Mouse (Mus musculus): ENCODE data around the gene Fam240b.
"Not testable (repeated sequence)": the region's sequence is repeated elsewhere in the genome, so short reads cannot be mapped to it uniquely, and the experiment has no call there.

Fam240b gene

DNA sequence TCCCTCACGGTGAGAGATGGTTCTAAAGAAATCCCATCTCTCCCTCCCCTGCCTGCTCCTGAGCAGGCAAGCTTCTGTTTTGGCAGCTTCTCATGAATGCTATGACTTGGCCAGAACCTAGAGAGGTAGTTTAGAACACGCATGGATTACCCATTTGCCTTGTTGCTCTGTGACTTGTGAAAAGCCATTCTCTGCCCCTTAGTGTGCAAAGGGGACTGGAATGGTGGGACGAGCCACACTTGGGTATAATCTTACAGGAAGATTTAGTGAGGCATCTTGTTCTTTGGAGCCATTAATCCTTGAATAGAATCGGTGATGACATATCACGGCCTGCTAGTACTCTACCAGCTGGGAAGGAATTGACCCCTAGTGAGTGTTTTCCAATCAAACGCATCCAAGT is at the start of gene Fam240b:
Fam240b (minus strand) TSS at position 101 of the 400 bp plus-strand sequence.
- no peak for DNase-seq (ENCODE audit: low spot score in 2 of 2)

DNA sequence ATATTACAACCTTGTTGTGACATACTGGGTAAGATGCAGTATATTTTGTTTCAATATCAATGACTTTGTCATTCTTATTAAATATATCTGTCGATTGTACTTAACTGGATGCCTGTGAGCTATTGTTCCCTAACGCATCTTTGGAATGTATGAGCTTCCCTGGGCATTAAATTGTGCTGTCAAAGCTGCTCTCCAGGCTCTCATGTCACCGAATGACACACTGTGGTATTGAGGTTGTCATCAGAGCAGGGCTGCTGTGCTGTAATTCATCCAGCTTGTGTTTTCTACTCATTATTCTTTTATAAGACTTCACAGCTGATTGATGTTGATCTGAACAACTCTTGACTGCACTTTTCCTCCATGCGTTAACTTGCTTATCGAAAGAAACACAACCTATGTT is 32.5 kb upstream of the Fam240b start:
- DNase-seq (ENCODE audit: low spot score in 2 of 2) = no peak

DNA sequence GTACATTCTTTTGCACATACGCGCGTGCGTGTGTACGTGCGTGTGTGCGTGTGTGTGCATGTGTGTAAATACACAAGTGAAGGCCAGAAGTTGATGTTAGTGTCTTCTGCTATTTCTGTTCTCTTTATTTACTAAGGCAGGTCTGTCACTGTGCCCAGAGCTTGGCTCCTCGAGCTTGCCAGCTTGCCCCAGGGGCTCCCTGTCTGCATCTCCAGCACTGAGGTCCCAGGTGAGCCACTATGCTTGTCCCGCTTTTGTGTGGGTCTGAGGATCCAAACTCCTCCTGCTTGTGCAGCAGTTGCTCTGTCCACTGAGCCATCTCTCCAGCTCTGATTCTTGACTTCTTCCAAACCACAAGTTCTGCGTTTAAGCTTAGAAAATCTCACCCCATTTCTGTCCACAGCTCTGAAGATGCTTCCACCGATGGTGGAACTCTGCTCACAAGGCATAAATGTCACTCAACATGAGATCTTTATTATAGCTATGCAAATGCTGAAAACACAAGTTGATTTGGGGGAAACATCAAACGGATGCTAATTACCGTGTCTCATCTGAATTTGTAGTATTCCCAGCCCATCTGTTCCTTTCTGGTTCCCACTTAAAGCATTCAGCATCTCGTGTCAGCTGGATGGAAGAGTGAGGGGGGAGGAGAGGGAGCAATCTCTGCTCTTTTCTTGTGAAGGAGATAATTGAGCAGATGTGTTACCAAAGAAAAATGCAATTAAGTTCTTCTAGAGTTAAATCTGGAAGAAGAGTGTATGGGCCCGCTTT is 29.1 kb upstream of the Fam240b start:
- DNase-seq (ENCODE audit: low spot score in 2 of 2) = peak; percentile 7 to 8

DNA sequence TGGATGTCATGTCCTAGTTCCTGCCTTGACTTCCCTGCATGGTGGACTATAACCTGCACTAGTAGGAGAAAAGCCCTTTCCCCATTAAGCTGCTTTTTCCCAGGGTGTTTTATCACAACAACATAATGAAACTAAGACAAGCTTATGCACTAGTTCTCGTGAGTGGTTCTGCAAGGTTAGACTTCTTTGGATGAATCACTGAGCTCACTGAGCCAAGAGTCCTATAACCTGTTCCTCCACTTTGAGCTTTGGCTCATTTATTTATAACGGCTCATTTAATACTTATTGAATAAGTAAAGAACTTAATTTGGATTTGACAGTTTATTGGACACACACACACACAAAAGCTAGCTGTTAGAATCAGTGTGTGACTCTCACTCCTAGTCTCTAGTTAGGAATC is 16.7 kb upstream of the Fam240b start:
- no peak for DNase-seq (ENCODE audit: low spot score in 2 of 2)

DNA sequence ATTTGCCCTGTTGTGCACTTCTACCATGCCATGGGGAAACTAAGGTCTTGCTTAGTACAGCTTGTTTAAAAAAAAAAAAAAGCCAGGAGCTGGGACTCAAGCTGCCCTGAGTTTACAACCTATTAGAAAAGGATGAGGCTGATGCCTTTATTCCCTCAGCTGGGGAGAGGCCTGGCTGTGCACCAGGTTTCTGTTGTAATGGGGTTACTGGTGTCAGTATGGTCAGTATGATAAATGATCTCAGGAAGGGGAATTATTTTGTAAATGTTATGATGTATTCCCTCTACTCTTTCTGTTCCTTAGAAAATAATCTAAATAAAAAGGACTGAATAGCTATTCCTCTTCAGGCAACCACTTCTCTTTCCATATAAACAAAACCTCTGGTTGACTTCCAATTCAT is 14.0 kb upstream of the Fam240b start:
- no peak for DNase-seq (ENCODE audit: low spot score in 2 of 2)

DNA sequence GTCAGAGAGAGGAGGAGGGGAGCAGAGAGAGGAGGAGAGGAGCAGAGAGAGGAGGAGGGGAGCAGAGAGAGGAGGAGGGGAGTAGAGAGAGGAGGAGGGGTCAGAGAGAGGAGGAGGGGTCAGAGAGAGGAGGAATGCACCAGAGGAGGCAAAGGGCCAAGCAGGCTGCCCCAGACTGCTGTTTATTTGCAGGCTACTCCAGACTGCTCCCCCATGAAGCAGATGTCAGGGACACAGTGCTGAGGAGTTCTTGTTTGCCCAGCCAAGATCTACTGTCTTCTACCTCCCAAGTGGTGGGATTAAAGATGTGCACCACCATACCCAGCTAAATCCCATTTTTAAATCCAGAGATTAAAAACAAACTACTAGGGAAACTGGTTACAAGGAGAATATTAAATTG is 9.8 kb upstream of the Fam240b start:
- DNase-seq (ENCODE audit: low spot score in 2 of 2) = no peak

DNA sequence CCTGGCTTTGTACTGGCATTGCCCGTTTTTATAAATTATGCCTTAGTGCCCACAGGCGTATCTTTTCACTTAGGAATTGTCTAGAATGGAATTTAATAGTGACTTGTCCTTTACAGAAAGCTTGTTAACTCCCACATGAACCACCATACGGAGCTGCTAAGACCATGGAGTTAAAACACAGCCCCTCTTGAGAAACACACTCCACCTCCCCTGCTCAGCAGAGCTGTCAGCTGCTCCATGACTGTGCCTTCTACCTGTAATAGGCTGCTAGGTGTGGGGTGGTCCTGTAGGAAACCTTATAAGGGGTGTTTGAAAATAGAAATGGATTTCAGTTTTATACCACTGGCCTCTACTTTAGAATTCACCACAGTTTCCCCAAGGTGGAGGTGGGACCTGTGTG is 5.2 kb upstream of the Fam240b start:
- no peak for DNase-seq (ENCODE audit: low spot score in 2 of 2)

DNA sequence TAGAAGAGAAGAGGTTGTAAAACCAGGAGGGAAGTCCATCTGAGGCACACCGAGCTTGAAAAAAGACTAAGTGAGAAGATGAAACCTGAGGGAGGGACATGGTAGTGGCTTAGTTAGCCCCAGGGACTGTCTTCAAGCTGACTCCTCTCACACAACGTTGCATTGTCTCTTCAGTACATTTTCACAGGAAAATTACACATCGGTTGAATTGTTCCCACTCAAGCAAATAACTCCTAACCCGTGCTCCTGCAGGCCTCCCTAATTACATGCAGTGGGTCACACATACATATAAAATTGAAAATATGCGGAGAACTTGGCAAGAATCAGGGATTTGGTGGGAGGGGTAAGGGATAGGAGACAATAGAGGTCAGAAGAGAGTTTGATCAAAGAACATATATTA is 4.0 kb downstream of the Fam240b start:
- DNase-seq (ENCODE audit: low spot score in 2 of 2) = no peak

DNA sequence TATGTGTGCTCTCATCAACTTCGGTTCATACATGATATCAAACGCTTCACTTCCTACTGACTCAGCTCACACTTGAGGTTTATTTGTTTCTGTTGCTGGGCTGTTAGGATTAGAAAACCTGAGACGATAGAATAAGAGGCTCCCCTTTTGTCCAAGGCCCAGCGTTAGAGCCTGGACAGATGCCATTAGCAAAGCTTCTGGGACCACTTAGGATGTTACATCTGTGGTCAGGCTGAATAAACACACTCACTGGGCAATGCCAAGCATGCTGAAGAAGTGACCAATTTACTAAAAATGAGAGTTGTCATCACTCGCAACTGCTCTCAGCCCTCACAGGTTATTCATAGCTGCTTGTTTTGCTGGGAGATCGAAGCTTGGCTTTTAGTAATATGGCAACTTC is 7.7 kb downstream of the Fam240b start:
- DNase-seq (ENCODE audit: low spot score in 2 of 2) = no peak

DNA sequence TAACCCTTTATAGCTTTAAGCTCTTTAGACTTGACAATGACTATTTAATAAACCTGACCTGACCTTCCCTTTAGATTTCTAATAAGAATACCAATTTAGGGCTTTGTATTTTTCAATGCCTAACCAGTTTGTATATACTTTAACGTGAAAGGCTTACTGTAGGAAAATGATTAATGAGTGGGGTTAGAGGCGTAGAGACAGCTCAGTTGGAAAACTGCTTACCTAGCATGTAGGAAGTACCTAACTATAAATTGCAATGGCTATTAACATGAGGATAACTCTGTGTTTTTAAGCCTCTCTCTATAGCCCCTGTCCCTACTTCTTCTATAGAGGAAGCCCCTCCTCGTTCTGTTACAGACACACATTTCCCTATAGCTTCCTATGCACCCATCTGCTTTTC is 17.6 kb downstream of the Fam240b start:
- no peak for DNase-seq (ENCODE audit: low spot score in 2 of 2)

DNA sequence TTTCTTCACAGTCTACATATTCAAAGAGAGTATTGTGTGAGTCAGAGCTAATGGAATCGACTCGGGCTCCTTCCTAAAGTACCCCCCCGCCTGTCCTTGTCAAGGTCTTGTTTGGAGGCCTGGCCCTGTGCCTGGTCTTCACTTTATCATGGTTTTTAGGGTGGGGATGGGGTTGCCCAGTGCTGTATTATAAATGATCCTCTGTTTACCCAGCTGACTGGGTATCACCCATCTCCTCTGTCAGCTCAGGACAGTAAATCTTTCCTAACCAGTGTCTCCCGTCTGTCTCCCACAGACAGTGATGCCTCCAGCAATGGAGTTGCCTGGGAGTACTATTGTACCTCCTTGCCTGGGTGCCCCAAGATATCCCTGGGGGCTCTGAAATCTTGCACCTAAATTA is 19.6 kb downstream of the Fam240b start:
- no peak for DNase-seq (ENCODE audit: low spot score in 2 of 2)

DNA sequence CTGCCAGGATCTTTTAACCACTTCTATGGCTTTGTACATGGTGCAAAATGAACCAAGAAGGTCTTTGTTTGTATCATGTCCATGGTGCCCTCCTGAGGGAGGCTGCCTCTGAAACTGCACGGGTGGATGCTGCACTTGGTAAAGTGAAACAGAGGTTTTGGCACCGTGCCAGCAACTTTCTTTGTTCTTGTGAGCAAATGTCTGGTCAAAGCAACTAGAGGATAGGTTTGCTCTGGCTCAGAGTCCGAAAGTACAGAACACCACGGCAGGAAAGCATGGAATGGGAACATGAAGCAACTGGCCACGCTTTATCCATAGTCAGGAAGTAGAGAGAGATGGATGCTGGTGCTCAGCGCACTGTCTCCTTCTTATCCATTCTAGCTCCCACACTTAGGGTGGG is 29.7 kb downstream of the Fam240b start:
- no peak for DNase-seq (ENCODE audit: low spot score in 2 of 2)

DNA sequence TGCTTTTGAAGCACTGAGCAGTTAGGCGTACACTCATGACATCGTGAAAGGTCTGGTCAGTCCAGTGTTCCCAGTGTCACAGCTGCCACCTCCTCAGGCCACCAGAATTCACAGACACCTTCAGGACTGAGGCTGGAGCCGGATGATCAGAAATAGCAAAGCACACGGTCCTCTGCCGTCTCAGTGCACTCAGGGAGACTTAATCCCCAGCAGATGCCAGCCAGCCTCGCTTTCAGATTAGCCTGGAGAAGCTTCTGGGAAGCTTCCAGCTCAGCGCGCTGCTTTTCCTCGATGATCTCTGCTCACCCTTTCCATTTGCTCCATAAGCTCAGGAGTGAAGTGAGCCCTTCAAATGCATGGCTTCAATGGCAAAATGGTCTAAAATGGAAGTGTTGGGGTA is 32.4 kb downstream of the Fam240b start:
- no peak for DNase-seq (ENCODE audit: low spot score in 2 of 2)

DNA sequence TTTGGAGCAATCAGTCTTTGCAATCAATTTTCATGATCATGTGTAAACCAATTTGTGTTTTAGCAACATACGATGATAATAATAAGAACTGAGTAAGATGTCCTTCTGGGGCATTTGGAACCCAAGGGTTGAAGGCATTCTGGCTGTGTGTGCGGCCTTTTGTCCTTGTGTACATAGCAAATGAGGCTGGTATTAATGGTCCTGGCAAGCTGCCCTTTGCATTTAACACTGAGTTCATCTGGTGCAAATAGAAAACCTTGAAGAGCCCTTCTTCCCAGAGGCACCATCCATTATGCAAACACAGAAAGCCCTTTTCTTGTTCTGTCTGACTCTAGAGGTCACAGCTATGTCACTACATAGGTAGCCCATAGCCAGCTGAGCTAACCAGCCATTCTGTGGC is 35.0 kb downstream of the Fam240b start:
- no peak for DNase-seq (ENCODE audit: low spot score in 2 of 2)

DNA sequence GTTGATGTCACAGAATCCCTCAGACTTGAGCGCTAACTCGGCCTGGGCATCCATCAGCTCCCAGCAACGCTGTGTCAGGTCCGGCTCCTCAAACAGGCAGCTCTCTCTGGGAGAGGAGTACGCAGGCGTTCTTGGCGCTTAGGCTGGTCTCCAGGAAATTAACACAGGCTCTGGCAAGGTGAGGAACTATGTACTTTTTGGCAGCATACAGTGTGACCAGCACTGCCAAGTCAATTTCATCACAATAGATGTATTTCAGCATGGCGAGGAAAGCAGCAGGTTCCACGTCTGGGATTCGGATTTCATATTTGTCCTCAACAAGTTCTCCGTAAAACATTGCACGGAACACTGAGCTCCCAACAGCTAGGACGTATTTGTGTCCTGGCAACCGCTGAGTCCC is 39.4 kb downstream of the Fam240b start:
- no peak for DNase-seq (ENCODE audit: low spot score in 2 of 2)

DNA sequence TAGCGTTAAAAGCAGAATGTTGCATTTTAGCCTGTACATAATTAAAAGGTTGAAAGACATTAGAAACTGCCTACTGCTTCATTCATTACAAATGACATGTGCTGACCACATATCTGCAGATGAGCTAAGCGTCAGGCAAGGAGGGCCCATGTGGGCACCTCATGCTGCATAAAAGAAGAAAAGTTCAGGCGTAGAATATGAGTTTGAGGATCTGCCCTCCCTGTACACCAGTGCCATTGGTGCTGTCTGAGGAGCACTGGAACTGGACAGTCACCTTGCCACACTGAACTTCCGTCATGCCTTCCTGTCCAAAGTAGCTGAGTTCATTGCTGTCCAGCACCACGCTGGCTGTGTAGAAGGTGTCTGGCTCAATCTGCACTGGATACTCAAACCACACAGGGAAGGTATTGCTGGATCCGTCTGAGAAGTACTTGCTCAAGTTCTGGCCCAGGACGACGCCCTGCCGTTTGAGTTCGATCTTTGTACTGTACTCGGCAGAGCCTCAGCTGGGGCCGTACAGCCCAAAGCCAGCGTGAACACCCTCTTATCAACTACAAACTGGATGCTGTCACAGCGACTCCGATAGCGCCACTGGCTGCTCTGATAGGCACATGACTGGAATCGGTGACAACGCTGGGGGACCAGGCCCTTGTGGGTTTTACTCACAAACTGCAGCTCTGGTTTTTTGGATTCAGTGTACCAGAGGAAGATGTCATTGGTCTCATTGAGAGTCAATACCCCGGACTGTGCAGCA is 40.2 kb downstream of the Fam240b start:
- DNase-seq (ENCODE audit: low spot score in 2 of 2) = not testable (repeated sequence)

DNA sequence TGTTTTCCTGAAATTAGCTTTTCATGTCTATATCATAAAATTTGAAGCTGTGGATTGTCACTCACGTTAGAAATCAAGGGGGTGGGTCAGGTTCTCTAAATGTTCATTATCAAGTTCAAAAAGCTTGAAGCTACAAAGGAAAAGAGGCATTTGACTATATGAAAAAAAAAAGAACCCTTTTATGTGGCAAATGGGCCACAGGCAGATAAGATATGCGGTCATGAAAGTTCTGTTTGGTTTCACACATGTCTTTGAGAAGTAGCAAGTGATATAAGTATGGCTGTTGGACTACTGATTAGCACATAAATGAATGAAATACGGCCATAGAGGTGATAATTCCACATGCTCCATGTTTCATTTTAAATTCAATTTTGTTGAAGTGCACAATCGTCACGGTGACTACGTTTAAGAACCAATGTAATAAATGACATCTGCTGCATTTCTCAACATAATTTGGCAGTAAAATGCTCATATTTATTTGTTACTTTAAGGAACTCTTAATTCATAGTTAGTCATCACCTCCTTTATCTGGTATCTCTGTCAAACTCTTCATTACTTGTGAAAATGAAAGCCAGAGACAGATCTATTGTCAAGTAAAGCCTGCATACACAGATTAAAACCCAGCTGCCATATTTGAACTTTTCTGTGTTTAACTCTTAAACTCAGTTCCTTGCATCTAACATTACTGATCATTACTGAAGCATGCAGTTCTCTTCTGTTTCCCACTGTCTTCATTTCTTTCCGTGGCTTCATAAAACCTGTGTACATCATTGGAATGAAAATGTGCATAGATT is 47.4 kb downstream of the Fam240b start:
- DNase-seq (ENCODE audit: low spot score in 2 of 2) = no peak

DNA sequence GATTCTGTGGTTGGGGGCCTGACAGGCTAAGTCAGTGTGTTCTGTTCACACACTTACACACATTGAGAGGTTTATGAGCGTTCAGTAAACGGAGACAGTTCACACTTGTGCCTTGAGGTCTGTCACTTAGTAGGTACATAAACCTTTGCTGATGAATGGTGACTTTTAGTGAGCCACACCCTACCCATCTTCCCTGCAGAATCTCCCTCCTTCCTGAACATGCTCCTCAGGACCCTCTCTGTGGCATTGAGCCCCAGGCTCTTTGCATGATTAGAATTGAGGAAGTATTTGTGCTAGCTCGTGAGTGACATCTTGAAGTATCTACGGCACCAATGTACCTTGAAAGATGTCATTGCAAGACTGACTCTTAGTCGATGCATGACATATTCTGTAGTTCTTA is 48.9 kb downstream of the Fam240b start:
- no peak for DNase-seq (ENCODE audit: low spot score in 2 of 2)

DNA sequence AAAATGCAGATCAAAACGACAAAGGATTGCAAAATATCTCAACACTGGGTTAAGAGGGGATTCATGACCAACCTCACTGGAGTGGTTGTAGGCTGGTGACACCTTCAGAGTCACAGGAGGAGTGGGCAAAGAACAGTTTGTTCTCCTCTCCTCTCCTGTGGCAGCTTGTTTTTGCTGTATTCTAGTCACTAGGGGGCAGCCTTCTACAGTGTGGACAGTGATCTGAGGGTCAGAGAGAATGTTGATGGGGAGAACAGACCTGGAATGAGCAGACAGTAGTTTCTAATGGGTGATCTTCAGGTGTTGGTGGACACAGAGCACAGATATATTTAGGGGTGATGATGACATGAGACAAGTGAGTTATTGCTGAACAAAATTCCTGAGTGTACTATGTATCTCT is 49.6 kb downstream of the Fam240b start:
- DNase-seq (ENCODE audit: low spot score in 2 of 2) = no peak

DNA sequence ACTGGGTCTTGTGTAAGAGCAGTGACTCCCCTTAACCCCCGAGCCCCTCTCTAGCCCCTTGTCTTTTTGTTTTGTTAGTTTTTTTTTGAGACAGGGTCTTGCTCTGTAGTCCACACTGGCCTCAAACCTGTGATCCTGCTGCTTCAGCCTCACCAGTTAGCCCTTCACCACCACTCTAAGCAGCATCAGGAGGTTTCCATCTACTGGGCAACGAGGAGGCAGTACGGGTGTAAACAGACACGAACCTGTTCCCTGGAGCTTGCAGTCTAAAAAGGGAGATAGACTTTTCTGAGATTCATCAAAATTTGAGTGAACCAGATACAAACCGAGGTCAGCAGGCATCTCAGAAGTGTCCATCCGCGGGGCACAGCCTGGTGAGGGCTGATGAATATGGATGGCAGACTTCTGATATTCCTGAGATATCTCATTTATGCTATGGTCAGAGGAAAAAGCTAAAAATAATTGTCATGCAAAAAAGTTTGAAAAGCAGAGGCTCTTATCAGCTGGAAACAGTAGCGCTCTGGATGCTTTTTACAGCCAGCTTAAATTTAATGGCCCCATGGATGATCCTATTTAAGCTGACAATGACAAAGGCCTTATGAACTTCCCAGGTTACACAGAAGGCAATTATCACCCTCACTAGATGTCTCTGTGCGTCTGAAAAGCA is 52.2 kb downstream of the Fam240b start:
- no peak for DNase-seq (ENCODE audit: low spot score in 2 of 2)

DNA sequence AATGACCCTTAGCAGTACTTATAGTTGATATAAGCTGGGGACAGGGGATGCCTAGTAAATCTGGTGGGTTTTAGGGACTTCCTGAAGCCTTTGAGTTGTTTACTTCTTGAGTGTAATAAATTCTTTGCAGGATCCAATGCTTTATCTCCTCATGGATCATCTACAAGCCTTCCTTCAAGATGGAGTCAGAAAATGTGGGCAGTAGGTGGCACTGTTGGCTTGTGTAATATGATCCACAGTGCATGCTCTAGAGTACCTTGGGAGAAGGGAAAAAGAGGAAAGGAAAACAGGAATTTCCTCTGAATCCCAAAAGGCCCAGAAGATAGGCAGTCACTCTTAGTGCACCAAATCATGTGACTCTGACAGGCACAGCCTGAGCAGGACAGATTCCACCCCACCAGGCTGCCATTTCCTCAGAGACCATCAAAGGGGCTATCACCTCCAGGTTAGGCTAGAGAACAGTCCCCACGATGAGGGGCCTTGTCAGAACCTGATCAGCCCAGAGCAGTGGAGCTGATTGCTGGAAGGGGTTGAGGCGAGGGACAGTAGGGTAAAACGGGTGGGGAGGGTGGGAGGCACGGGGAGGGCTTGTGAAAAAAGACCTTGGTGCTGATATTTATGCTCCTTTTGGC is 54.2 kb downstream of the Fam240b start:
- peak in 1 of 2 experiments; percentile 64 for DNase-seq (ENCODE audit: low spot score in 2 of 2)

DNA sequence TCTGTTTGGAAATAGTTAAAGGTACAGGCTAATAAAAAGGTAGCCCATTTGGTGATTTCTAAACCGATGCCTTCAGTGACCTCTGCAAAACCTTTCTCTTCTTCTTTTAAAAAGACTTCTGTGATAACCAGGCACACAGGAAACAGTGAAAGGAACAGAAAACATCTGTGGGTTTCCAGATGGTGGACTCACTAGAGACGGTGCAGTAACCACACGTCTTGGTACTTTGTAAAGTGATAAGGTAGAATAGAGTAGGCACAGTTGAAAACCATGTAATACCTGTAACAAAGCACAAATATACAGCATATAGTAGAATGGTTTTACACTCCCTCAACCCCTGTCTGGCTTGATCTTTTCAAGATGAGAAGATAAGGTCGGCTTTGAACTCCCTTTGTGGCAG is 57.0 kb downstream of the Fam240b start:
- DNase-seq (ENCODE audit: low spot score in 2 of 2) = no peak
